Mouse (Mus musculus) forebrain, embryonic 15.5 days (tissue): ENCODE data around the gene Cd38. TPM values are rescaled to one million over a fixed set of nuclear protein-coding genes. Genes with fewer than 3 reads are reported as not detected.
"Not testable (repeated sequence)": the region's sequence is repeated elsewhere in the genome, so short reads cannot be mapped to it uniquely, and the experiment has no call there.

Experiments
- ATAC-seq: fragments of 200-750 bp; cut with Nextera tagmentation; replicated peaks from 2 replicates; pipeline ENCODE4 v1.8.0; 2017; ENCODE audit warnings: mild to moderate bottlenecking, moderate TSS enrichment, moderate library complexity
- H3K27ac ChIP-seq: fragments of 300-500 bp; sonication (generic); replicated peaks from 2 replicates; pipeline ENCODE4 v1.5.1; 2015; ENCODE audit warnings: mild to moderate bottlenecking, inconsistent platforms
- H3K27me3 ChIP-seq: fragments of 300-500 bp; sonication (generic); 2 replicates; pipeline ENCODE4 v1.6.1; 2015; ENCODE audit warnings: inconsistent platforms
- H3K36me3 ChIP-seq: fragments of 300-500 bp; sonication (generic); 2 replicates; pipeline ENCODE4 v1.6.1; 2015; ENCODE audit warnings: mild to moderate bottlenecking, inconsistent platforms
- H3K4me1 ChIP-seq: fragments of 300-500 bp; sonication (generic); 2 replicates; pipeline ENCODE4 v1.6.1; 2015; ENCODE audit warnings: inconsistent platforms
- H3K4me2 ChIP-seq: fragments of 300-500 bp; sonication (generic); replicated peaks from 2 replicates; pipeline ENCODE4 v1.6.1; 2015; ENCODE audit warnings: mild to moderate bottlenecking, inconsistent platforms
- H3K4me3 ChIP-seq: fragments of 300-500 bp; sonication (generic); 2 replicates; pipeline ENCODE4 v1.5.1; 2015; ENCODE audit warnings: mild to moderate bottlenecking, inconsistent platforms
- H3K9ac ChIP-seq: fragments of 300-500 bp; sonication (generic); replicated peaks from 2 replicates; pipeline ENCODE4 v1.6.1; 2015; ENCODE audit warnings: mild to moderate bottlenecking, inconsistent platforms
- H3K9me3 ChIP-seq: fragments of 300-500 bp; sonication (generic); 2 replicates; pipeline ENCODE4 v1.6.1; 2016; ENCODE audit warnings: inconsistent platforms
- WGBS: fragments of 180-500 bp; shearing (Covaris S2); methylation state at CpG from one replicate; pipeline ENCODE4 v1.1.7; 2015; ENCODE audit warnings: mixed read lengths; 5-methylcytosine and 5-hydroxymethylcytosine counted together
- polyA plus RNA-seq: library from polyadenylated mRNA; unstranded; fragments of >200 nt; fragmentation: Nextera tagmentation; extraction: Ambion mirVana; gene quantifications from 2 replicates; pipeline ENCODE4 v1.2.1, GENCODE M21; 2015

Gene Cd38
- polyA plus RNA-seq, 1 experiment from 2014 or later = 1.6 TPM

DNA sequence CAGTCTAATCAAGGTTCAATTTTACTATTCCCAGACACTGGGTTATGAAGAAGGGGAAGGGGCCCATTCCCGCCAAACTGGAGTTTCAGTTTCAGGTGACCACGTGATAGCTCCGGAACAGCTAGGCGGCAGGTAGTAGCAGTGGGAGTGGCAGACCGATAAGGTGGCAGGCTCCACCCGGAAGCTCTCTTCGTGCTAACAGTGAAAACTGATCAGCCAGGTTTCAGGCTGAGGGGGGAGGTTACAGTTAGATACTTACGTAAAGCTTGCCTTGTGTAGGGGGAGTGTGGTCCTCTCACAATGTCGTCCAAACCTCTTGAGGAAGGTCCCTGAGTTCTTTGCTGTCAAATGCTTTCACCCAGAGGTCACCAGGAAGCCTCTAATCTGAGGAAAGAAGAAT, 40.9 kb downstream of the Cd38 start:
- Histone ChIP-seq H3K36me3 (no peaks in the 10 kb centered on the region), H3K4me2 (no peak overlapping the region), H3K4me3 (no peak overlapping the region), H3K27me3 (no peaks in the 10 kb centered on the region), H3K27ac (no peak overlapping the region), H3K9me3 (no peaks in the 10 kb centered on the region), H3K9ac (no peak overlapping the region), H3K4me1 (no peaks in the 10 kb centered on the region)
- WGBS = 71% methylated on average over 9 of the region's 9 CpGs
- no peak for ATAC-seq

DNA sequence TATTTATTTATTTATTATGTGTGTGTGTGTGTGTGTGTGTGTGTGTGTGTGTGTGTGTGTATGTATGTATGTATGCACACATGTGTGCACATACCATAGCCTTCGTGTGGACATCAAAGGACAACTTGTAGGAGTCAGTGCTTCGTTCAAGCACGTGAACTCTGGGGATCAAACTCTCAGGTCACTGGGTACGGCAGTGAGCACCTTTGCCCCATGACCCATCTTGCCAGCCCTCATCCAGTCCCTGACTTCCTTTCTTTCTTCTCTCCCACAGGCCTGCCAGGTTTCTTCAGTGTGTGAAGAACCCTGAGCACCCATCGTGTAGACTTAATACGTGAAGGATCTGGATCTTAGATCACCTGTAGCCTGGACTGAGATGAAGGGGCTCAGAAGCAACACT, 41.7 kb downstream of the Cd38 start:
- Histone ChIP-seq H3K9me3 (no peaks in the 10 kb centered on the region), H3K36me3 (no peaks in the 10 kb centered on the region), H3K4me2 (no peak overlapping the region), H3K27me3 (no peaks in the 10 kb centered on the region), H3K9ac (no peak overlapping the region), H3K27ac (no peak overlapping the region), H3K4me3 (no peak overlapping the region), H3K4me1 (no peaks in the 10 kb centered on the region)
- no peak for ATAC-seq
- 98% methylated on average over 6 of the region's 6 CpGs for whole genome bisulfite sequencing

- not testable (repeated sequence) for ATAC-seq, H3K27me3 ChIP-seq, H3K4me1 ChIP-seq, H3K9me3 ChIP-seq, H3K27ac ChIP-seq, H3K4me3 ChIP-seq, H3K36me3 ChIP-seq, H3K9ac ChIP-seq, H3K4me2 ChIP-seq
- 99% methylated on average over 4 of the region's 4 CpGs for WGBS
Observed at GRCm38 (mm10) chr5:43912844-43913243, 44.5 kb downstream of the Cd38 start, which contains the start of gene Gm7879. Gene Gm7879, plus strand, starts transcription at chr5:43913144.

GRCm38 (mm10) chr5:43915261-43915886, 47.0 kb downstream of the Cd38 start:
- no peak for ATAC-seq
- H3K9me3 ChIP-seq = no peaks in the 10 kb centered on the region
- WGBS = 95% methylated on average over 4 of the region's 4 CpGs
- no peaks in the 10 kb centered on the region for H3K36me3 ChIP-seq
- H3K27ac ChIP-seq = no peak overlapping the region
- no peaks in the 10 kb centered on the region for H3K27me3 ChIP-seq
- no peak overlapping the region for H3K4me3 ChIP-seq
- no peaks in the 10 kb centered on the region for H3K4me1 ChIP-seq
- no peak overlapping the region for H3K4me2 ChIP-seq
- H3K9ac ChIP-seq = no peak overlapping the region

DNA sequence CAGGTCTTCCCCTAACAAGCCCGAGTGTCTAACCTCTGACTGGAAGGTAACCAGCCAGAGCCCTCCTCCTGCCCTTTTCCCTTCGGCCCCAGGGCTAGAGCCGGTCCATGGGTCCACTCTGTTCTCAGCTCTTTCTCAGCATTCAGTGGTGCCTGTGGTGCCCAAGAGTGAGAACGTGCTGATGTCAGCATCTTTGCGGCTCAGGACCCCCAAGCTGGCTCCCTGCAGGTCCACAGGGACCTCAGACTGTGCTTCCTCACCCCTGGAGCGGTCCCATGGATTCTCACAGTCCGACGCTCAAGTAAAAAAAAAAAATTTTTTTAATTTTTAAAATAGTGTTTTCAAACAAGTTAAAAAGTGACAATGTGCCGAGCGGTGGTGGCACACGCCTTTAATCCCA, 53.5 kb downstream of the Cd38 start:
- ATAC-seq = no peak
- Histone ChIP-seq H3K4me3 (no peak overlapping the region), H3K9me3 (no peaks in the 10 kb centered on the region), H3K9ac (no peak overlapping the region), H3K36me3 (no peaks in the 10 kb centered on the region), H3K4me2 (no peak overlapping the region), H3K4me1 (no peaks in the 10 kb centered on the region), H3K27ac (no peak overlapping the region), H3K27me3 (no peaks in the 10 kb centered on the region)
- WGBS = 93% methylated on average over 11 of the region's 11 CpGs

GRCm38 (mm10) chr5:43923933-43924332, 55.6 kb downstream of the Cd38 start:
- H3K27me3 ChIP-seq = no peaks in the 10 kb centered on the region
- ATAC-seq = no peak
- H3K4me1 ChIP-seq = no peaks in the 10 kb centered on the region
- H3K9ac ChIP-seq = no peak overlapping the region
- WGBS = 42% methylated on average over 4 of the region's 4 CpGs
- H3K36me3 ChIP-seq = no peaks in the 10 kb centered on the region
- no peaks in the 10 kb centered on the region for H3K9me3 ChIP-seq
- H3K27ac ChIP-seq = no peak overlapping the region
- H3K4me3 ChIP-seq = no peak overlapping the region
- H3K4me2 ChIP-seq = no peak overlapping the region

- no peak for ATAC-seq
- Histone ChIP-seq H3K4me2 (no peak overlapping the region), H3K27me3 (no peaks in the 10 kb centered on the region), H3K4me1 (no peaks in the 10 kb centered on the region), H3K9ac (no peak overlapping the region), H3K27ac (no peak overlapping the region), H3K9me3 (no peaks in the 10 kb centered on the region), H3K36me3 (no peaks in the 10 kb centered on the region), H3K4me3 (no peak overlapping the region)
Observed at GRCm38 (mm10) chr5:43927729-43928128, 59.4 kb downstream of the Cd38 start.

DNA sequence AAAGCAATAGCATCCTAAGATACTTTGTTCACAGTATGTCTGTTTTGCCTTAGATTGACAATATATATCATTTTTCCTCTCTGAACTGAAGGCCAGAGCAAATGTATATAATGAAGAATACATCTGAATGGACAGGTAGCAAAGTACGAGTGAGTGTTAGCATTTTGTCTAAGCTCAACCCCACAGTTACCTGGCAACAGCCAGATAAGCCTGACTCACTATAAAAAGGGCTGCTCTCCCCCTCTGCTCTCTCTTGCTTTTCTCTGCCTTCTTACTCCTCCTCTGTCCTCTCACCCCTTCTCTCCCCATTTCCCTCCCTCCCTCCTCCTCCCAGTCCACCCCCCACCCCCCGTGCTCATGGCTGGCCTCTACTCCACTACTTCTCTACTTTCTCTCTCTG, 64.9 kb downstream of the Cd38 start:
- no peak overlapping the region for H3K27ac ChIP-seq
- no peak for ATAC-seq
- no peaks in the 10 kb centered on the region for H3K36me3 ChIP-seq
- WGBS = 47% methylated on average over 2 of the region's 2 CpGs
- no peaks in the 10 kb centered on the region for H3K9me3 ChIP-seq
- H3K4me1 ChIP-seq = no peaks in the 10 kb centered on the region
- H3K27me3 ChIP-seq = no peaks in the 10 kb centered on the region
- H3K9ac ChIP-seq = no peak overlapping the region
- H3K4me3 ChIP-seq = no peak overlapping the region
- no peak overlapping the region for H3K4me2 ChIP-seq

DNA sequence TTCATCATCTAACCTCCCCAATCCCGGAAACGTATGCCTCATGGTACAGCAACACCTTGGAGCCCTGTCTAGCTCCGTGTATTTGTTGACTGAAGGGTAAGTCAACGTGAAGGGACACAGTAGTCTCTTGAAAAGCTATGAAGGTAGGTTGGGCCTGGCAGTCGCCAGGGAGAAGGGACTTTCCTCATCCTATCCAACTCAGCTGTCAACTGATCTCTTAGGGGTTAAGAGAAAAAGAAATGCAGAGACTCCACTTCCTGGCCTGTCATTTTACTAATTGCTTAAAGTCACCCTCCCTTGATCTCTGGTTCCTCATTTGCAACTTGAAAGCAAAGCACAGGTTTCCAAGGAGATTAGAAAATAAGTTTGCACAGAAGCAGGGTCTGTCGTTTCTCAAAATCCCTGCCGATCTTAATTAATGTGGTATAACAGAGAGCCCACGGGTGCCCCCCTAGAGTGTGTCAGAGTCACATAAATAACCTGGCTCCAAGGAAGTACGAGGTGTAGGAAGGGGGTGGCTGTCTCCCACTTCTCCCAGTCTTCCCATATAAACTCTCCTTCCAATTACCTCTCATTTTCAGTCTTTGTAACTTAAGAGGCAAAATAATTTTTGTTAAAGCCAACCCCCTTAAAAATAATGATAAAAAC, 79.1 kb downstream of the Cd38 start:
- Histone ChIP-seq H3K9ac (peak overlapping the region; percentile 42; the same call in 1 of the 2 replicates), H3K4me3 (peak overlapping the region; percentile 36; the same call in 1 of the 2 replicates), H3K4me1 (peaks cover 13% of the 10 kb centered on the region), H3K27ac (no peak overlapping the region), H3K27me3 (no peaks in the 10 kb centered on the region), H3K9me3 (no peaks in the 10 kb centered on the region), H3K4me2 (peak overlapping the region; percentile 68), H3K36me3 (no peaks in the 10 kb centered on the region)
- 0 out of 2 replicates have a peak, but pooled peaks have one; percentile 56 for ATAC-seq
- 27% methylated on average over 9 of the region's 9 CpGs for WGBS

GRCm38 (mm10) chr5:43948111-43948743, 79.9 kb downstream of the Cd38 start:
- peak overlapping the region; percentile 36 for H3K4me3 ChIP-seq
- peak; percentile 84 for ATAC-seq
- peak overlapping the region; percentile 42 for H3K9ac ChIP-seq

DNA sequence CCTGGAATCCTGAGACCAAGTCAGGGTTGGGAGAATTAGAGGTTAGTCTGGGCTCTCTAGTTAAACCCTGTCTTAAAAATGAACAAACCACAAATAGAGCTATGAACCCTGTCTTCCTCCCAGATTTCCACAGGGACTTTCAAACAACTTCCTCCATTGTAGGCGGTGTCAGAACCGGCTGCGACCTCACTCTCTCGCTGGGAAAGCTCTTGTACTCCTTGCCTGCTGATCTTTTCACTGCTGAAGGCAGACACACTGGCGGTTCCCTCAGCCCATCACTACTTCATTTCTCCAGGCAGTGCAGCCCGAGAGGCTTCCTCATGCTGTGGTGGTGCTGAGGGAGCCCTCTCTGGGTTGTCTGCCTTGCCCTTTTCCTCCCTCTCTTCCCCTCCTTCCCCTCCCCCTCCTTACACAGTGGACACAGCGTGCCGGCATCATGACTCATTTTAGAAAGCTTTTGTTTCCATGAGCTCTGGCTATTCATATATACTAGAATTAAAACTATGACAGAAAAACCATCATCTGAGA, 80.5 kb downstream of the Cd38 start:
- H3K4me3 ChIP-seq = no peak overlapping the region
- H3K9me3 ChIP-seq = no peaks in the 10 kb centered on the region
- H3K4me1 ChIP-seq = peaks cover 13% of the 10 kb centered on the region
- H3K4me2 ChIP-seq = peak overlapping the region; percentile 68
- WGBS = 6% methylated on average over 8 of the region's 8 CpGs
- no peaks in the 10 kb centered on the region for H3K36me3 ChIP-seq
- no peak overlapping the region for H3K27ac ChIP-seq
- no peaks in the 10 kb centered on the region for H3K27me3 ChIP-seq
- ATAC-seq = peak; percentile 30; the same call in 1 of the 2 replicates
- H3K9ac ChIP-seq = no peak overlapping the region

More at GRCm38 (mm10) chr5:43948111-43948743, 79.9 kb downstream of the Cd38 start:
- no peak overlapping the region for H3K27ac ChIP-seq
- no peaks in the 10 kb centered on the region for H3K9me3 ChIP-seq
- peak overlapping the region; percentile 68 for H3K4me2 ChIP-seq
- 4% methylated on average over 27 of the region's 27 CpGs for WGBS
- no peaks in the 10 kb centered on the region for H3K36me3 ChIP-seq
- H3K4me1 ChIP-seq = peaks cover 13% of the 10 kb centered on the region
- no peaks in the 10 kb centered on the region for H3K27me3 ChIP-seq

- Histone ChIP-seq H3K27ac (no peak overlapping the region), H3K36me3 (no peaks in the 10 kb centered on the region), H3K9ac (no peak overlapping the region), H3K27me3 (no peaks in the 10 kb centered on the region), H3K4me3 (no peak overlapping the region), H3K9me3 (no peaks in the 10 kb centered on the region), H3K4me1 (peaks cover 3% of the 10 kb centered on the region), H3K4me2 (no peak overlapping the region)
- 66% methylated on average over 1 of the region's 1 CpGs for WGBS
- ATAC-seq = no peak
Observed at GRCm38 (mm10) chr5:43953241-43953640, 84.9 kb downstream of the Cd38 start.
